Mouse (Mus musculus): ENCODE measurements around the gene Surf4. TPM values are rescaled to one million over a fixed set of nuclear protein-coding genes. Genes with fewer than 3 reads are reported as not detected.

Gene Surf4
- total RNA-seq, 1 experiment: 234 TPM

GRCm38 (mm10) chr2:26927745-26928476 is 5.8 kb downstream of the Surf4 start:
- Histone ChIP-seq H3K9ac (ENCODE audit: insufficient read depth, low read depth, low read length, poor library complexity, severe bottlenecking) (no peak overlapping the region), H3K4me1 (ENCODE audit: control insufficient read depth in 2 of 2, insufficient read depth in 2 of 2, low read length in 2 of 2, poor library complexity in 1 of 2) (no peaks in the 10 kb centered on the region), H3K27ac (ENCODE audit: insufficient read depth, low read depth, low read length, poor library complexity, severe bottlenecking) (no peak overlapping the region), H3K4me3 (ENCODE audit: insufficient read depth in 1 of 2, low read depth in 1 of 2, low read length in 2 of 2, poor library complexity in 1 of 2, severe bottlenecking in 1 of 2) (no peak overlapping the region), H3K9me3 (ENCODE audit: control insufficient read depth, insufficient read depth, low read depth, low read length) (no peaks in the 10 kb centered on the region), H3K36me3 (ENCODE audit: control insufficient read depth, insufficient read depth, low read length, poor library complexity, severe bottlenecking) (peaks cover 31% of the 10 kb centered on the region)
- DNase-seq (ENCODE audit: low read depth, low spot score): no peak
- TF ChIP-seq ZC3H11A (IDR thresholded peaks at IDR 0.05; ENCODE audit: borderline replicate concordance, low read depth, low read length) (no peak), MAFK (IDR thresholded peaks at IDR 0.05; ENCODE audit: insufficient read depth, low read depth, low read length) (no peak), HCFC1 (IDR thresholded peaks at IDR 0.05; ENCODE audit: borderline replicate concordance, insufficient read depth, low read length) (no peak), ZNF384 (IDR thresholded peaks at IDR 0.05; ENCODE audit: low read depth, low read length) (no peak), CHD2 (IDR thresholded peaks at IDR 0.05; ENCODE audit: low read depth, low read length) (no peak)
- in situ Hi-C loops (cut with MboI; ENCODE audit: low sequenced_read_pairs in 2 of 2, unreplicated experiment in 2 of 2): no loop called here

- Histone ChIP-seq H3K9ac (ENCODE audit: insufficient read depth, low read depth, low read length, poor library complexity, severe bottlenecking) (no peak overlapping the region), H3K27ac (ENCODE audit: insufficient read depth, low read depth, low read length, poor library complexity, severe bottlenecking) (no peak overlapping the region), H3K4me3 (ENCODE audit: insufficient read depth in 1 of 2, low read depth in 1 of 2, low read length in 2 of 2, poor library complexity in 1 of 2, severe bottlenecking in 1 of 2) (no peak overlapping the region), H3K36me3 (ENCODE audit: control insufficient read depth, insufficient read depth, low read length, poor library complexity, severe bottlenecking) (peaks cover 67% of the 10 kb centered on the region), H3K4me1 (ENCODE audit: control insufficient read depth in 2 of 2, insufficient read depth in 2 of 2, low read length in 2 of 2, poor library complexity in 1 of 2) (peaks cover 0 to 6% of the 10 kb centered on the region in 2 experiments; a peak in 1 of 4 replicates), H3K9me3 (ENCODE audit: control insufficient read depth, insufficient read depth, low read depth, low read length) (no peaks in the 10 kb centered on the region)
- in situ Hi-C loops (cut with MboI; ENCODE audit: low sequenced_read_pairs in 2 of 2, unreplicated experiment in 2 of 2): loop anchor here in 1 of 2 experiments (25.0 kb wide), 1 partner anchor 484 kb away; the partner anchor contains the start of gene Sec16a
- DNase-seq (ENCODE audit: low read depth, low spot score): no peak
- TF ChIP-seq CHD2 (IDR thresholded peaks at IDR 0.05; ENCODE audit: low read depth, low read length) (no peak), MAFK (IDR thresholded peaks at IDR 0.05; ENCODE audit: insufficient read depth, low read depth, low read length) (no peak), ZNF384 (IDR thresholded peaks at IDR 0.05; ENCODE audit: low read depth, low read length) (no peak), ZC3H11A (IDR thresholded peaks at IDR 0.05; ENCODE audit: borderline replicate concordance, low read depth, low read length) (no peak), HCFC1 (IDR thresholded peaks at IDR 0.05; ENCODE audit: borderline replicate concordance, insufficient read depth, low read length) (no peak)
These were observed 11.9 kb downstream of the Surf4 start for GRCm38 (mm10) chr2:26921784-26922183.

GRCm38 (mm10) chr2:26920190-26920855 is 13.4 kb downstream of the Surf4 start:
- no peaks in the 10 kb centered on the region for H3K9me3 ChIP-seq (ENCODE audit: control insufficient read depth, insufficient read depth, low read depth, low read length)
- peaks cover 55% of the 10 kb centered on the region for H3K36me3 ChIP-seq (ENCODE audit: control insufficient read depth, insufficient read depth, low read length, poor library complexity, severe bottlenecking)
- peaks cover 0 to 6% of the 10 kb centered on the region in 2 experiments; a peak in 1 of 4 replicates for H3K4me1 ChIP-seq (ENCODE audit: control insufficient read depth in 2 of 2, insufficient read depth in 2 of 2, low read length in 2 of 2, poor library complexity in 1 of 2)
- in situ Hi-C loops (cut with MboI; ENCODE audit: low sequenced_read_pairs in 2 of 2, unreplicated experiment in 2 of 2): loop anchor here in 1 of 2 experiments (25.0 kb wide), 1 partner anchor 483 kb away; the partner anchor contains the start of gene Sec16a
- TF ChIP-seq CHD2 (IDR thresholded peaks at IDR 0.05; ENCODE audit: low read depth, low read length): no peak
- no peak for TF ChIP-seq ZC3H11A (IDR thresholded peaks at IDR 0.05; ENCODE audit: borderline replicate concordance, low read depth, low read length)
- TF ChIP-seq MAFK (IDR thresholded peaks at IDR 0.05; ENCODE audit: insufficient read depth, low read depth, low read length): no peak
- no peak for TF ChIP-seq HCFC1 (IDR thresholded peaks at IDR 0.05; ENCODE audit: borderline replicate concordance, insufficient read depth, low read length)
- TF ChIP-seq ZNF384 (IDR thresholded peaks at IDR 0.05; ENCODE audit: low read depth, low read length): no peak
- H3K27ac ChIP-seq (ENCODE audit: insufficient read depth, low read depth, low read length, poor library complexity, severe bottlenecking): no peak overlapping the region
- H3K9ac ChIP-seq (ENCODE audit: insufficient read depth, low read depth, low read length, poor library complexity, severe bottlenecking): no peak overlapping the region
- no peak for DNase-seq (ENCODE audit: low read depth, low spot score)
- no peak overlapping the region for H3K4me3 ChIP-seq (ENCODE audit: insufficient read depth in 1 of 2, low read depth in 1 of 2, low read length in 2 of 2, poor library complexity in 1 of 2, severe bottlenecking in 1 of 2)

GRCm38 (mm10) chr2:26919684-26920083 is 14.0 kb downstream of the Surf4 start:
- peaks cover 51% of the 10 kb centered on the region for H3K36me3 ChIP-seq (ENCODE audit: control insufficient read depth, insufficient read depth, low read length, poor library complexity, severe bottlenecking)
- H3K4me3 ChIP-seq (ENCODE audit: insufficient read depth in 1 of 2, low read depth in 1 of 2, low read length in 2 of 2, poor library complexity in 1 of 2, severe bottlenecking in 1 of 2): no peak overlapping the region
- H3K4me1 ChIP-seq (ENCODE audit: control insufficient read depth in 2 of 2, insufficient read depth in 2 of 2, low read length in 2 of 2, poor library complexity in 1 of 2): peaks cover 0 to 6% of the 10 kb centered on the region in 2 experiments; a peak in 1 of 4 replicates
- TF ChIP-seq HCFC1 (IDR thresholded peaks at IDR 0.05; ENCODE audit: borderline replicate concordance, insufficient read depth, low read length) (no peak), ZNF384 (IDR thresholded peaks at IDR 0.05; ENCODE audit: low read depth, low read length) (no peak), CHD2 (IDR thresholded peaks at IDR 0.05; ENCODE audit: low read depth, low read length) (no peak), MAFK (IDR thresholded peaks at IDR 0.05; ENCODE audit: insufficient read depth, low read depth, low read length) (no peak), ZC3H11A (IDR thresholded peaks at IDR 0.05; ENCODE audit: borderline replicate concordance, low read depth, low read length) (no peak)
- in situ Hi-C loops (cut with MboI; ENCODE audit: low sequenced_read_pairs in 2 of 2, unreplicated experiment in 2 of 2): loop anchor here in 1 of 2 experiments (25.0 kb wide), 1 partner anchor 482 kb away; the partner anchor contains the start of gene Sec16a
- H3K27ac ChIP-seq (ENCODE audit: insufficient read depth, low read depth, low read length, poor library complexity, severe bottlenecking): no peak overlapping the region
- H3K9ac ChIP-seq (ENCODE audit: insufficient read depth, low read depth, low read length, poor library complexity, severe bottlenecking): no peak overlapping the region
- H3K9me3 ChIP-seq (ENCODE audit: control insufficient read depth, insufficient read depth, low read depth, low read length): no peaks in the 10 kb centered on the region
- DNase-seq (ENCODE audit: low read depth, low spot score): no peak

All from ES-E14 (cell line).